Mouse (Mus musculus): ENCODE measurements at regions not wholly inside any gene's neighbourhood (a gene's known extent, or its start where the extent isn't known, plus 50 kb on each side); places are given as distances from the start of the nearest gene placed in this dataset.

DNA sequence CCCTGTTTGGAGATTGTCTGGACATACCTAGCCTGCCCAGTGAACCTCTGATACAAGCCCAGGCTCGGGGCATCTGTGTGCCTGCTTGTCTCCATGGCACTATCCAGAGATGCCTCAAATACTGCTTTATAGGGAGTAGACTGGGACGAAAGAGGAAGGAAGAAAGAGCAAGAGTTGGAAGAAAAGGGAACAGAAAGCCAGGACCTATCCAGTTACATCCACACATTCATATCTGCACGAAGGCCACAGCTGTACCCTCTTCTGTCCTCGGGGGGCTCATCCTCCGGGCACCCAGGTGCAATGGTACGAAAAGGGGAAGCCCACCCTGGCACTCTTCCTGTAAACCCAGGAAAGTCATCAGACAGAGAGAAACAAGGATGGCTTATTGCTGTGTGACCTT, 129.3 kb downstream of the Sall1 start:
- intact Hi-C loops (cut with DNase I), result no loop called here
- no peak for DNase-seq (ENCODE audit: low spot score in 2 of 2)

DNA sequence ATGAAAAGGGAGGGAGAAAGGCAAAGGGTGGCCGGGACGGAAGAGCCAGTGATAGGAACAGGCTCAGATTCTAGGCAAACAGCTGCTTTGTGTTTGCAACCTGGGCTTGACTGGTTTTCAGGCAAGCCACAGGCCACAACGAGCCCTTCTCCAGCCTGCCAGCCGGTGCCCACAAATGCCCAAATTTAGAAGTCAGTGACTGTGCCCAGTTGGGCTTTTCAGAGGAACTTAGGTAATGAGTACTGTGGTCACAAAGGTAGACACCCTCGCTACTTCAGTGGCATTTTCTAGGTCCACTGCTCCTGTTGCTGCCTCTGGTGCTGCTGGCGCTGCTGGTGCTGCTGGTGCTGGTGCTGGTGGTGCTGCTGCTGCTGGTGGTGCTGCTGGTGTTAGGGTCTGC, 129.8 kb downstream of the Sall1 start:
- DNase-seq (ENCODE audit: low spot score in 2 of 2), result no peak
- intact Hi-C loops (cut with DNase I), result no loop called here

DNA sequence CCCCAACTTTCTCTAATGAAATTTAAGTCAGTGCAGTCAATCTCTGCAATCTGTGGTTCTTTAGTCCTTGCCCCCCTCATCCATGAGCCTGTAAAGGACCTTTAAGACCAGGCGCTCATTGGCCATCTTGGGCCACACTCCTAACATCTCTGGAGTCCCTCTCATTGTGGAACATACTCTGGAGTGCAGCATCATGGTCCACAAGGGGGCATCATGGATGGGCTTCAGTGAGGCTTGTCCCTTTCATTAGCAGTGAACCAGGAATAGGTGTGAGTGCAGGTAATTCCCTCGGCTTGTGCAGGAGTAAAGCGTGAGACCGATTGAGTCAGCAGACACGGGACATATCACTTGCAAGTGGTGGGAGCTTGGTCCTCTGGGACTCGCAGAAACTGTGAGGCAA, 137.7 kb downstream of the Sall1 start:
- intact Hi-C loops (cut with DNase I), result no loop called here
- DNase-seq (ENCODE audit: low spot score in 2 of 2), result no peak

DNA sequence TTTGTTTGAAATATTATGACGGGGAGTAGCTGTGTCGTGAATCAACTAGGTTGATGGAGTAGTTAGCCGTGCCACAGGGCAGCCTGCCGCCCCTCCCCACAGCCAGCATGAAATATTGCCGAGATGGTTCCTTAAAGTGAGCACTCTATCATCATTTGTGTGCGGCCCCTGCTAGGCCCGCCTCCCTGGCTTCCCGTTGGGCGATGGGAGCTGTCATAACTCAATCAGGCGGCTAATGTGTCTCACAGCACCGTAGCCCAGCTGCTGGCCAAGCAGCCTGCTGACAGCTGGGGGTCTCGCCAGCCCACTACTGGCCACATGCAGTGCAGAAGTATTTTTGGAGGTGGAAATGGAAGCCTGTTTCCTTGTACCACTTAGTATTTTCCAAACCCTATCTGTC, 140.9 kb downstream of the Sall1 start:
- no peak for DNase-seq (ENCODE audit: low spot score in 2 of 2)
- intact Hi-C loops (cut with DNase I), result no loop called here

DNA sequence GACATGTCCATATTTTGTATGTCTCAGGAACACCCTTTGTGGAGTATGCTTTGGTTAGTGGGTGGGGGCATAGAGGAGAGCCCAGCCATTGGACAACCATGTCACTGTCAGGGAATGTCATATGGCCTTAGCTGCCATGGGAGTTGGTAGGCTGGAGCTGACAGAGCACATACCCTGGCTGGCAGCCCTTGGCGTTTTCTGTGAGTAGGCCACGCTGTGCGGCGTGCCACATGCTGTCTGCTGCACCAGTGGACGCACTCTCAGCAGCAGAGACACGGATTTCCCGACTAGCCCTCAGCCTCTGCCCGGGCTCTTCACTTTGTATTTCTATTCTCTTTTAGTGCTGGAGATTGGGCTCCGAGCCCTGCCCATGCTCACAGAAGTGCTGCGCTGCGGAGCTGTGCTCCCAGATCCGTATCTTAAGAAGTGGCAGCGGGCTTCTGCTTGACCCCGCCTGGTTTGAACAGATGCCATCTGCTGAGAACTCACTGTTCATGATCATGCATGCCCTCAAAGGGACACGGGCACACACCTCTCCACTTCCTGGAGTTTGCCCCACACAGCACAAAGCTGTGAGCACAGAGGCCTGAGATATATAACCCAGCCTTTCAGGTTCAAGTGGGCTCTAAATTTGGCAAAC, 160.1 kb downstream of the Sall1 start:
- intact Hi-C loops (cut with DNase I), result no loop called here
- DNase-seq (ENCODE audit: low spot score in 2 of 2), result no peak

DNA sequence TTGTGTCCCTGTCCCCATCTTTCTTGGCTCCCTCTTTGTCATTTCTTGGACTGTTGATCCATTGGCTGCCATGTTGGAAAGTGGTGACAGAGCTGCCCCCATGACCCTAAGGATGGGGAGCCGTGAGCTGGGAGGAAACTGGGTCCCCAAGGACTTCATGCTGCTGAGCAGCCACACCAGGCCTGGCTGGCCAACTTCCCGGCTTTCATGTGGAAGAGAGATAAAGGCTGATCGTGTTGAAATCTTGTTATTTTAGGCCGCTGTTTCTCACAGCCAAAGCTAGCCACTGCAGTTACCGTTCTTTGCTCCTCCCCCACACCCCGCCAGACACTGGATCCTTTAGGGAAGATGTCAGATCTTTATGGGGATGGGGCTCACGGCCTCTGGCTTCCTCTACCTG, 164.1 kb downstream of the Sall1 start:
- DNase-seq (ENCODE audit: low spot score in 2 of 2), result no peak
- intact Hi-C loops (cut with DNase I), result no loop called here

DNA sequence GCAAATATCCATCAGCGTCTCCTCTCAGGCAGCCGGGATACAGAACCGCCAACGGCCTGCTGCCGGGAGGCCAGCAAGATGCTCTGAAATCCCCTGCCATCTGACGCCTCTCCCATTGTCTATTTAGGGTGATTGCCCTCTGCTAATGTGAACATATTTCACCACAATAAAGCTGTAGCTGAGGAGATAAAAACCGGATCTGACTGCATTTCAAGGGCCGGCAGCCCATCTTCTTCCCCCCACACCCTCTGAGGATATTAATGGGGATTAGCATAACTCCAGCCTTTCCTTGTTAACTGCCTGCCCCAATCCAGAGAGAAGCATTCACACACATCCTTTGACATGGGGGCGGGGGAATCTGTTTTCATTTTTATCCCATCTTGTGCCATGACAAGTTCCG, 166.0 kb downstream of the Sall1 start:
- no peak for DNase-seq (ENCODE audit: low spot score in 2 of 2)
- intact Hi-C loops (cut with DNase I), result no loop called here

DNA sequence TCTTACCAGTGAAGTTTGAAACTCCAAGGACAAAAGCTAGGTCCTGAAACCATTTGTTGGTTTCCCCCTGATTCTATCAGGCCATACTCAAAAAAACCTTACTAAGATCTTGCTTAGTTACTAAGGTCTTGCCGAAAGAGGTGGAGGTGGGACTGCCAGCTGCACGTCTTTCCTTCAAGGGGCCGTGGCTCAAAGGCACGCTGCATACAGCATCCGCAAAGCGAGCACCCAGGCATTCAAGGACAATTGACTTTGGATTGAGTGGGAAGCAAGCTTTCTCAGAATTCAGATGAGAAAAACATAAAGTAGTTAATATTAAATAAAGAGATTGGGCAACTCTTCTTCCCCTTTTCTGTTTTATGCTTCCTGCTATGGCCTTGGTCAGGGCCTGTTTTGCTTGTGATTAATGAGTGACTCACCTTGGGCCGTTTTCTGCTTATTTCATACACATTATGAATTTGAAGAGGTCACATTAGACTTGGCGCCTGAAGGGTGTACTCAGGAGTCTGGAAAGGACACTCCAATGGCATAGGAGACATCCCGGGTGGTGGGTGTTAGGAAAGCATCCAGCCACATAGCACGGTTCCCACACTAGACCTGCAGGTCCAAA, 166.1 kb downstream of the Cyld start:
- no peak for DNase-seq (ENCODE audit: low spot score in 2 of 2)
- intact Hi-C loops (cut with DNase I), result no loop called here

DNA sequence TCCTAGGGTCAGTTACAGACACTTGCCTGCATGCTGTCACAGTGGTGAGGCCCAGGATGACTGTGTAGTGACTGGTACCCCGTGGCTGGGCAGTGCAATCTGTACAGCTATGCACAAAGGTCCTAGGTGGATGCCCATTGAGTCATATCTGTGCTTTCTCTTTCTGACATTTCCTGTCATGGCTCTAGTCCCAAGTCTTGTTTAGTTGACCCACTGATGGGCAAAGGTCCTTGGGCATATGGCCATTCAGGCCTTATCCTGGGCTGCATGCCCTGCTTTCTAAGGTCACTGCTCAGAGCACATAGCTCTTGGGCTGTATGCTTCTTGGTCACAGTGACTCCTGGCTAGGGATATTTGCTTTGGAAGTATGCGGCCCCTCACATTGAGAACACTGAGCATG, 160.4 kb downstream of the Cyld start:
- intact Hi-C loops (cut with DNase I), result no loop called here
- DNase-seq (ENCODE audit: low spot score in 2 of 2), result no peak

DNA sequence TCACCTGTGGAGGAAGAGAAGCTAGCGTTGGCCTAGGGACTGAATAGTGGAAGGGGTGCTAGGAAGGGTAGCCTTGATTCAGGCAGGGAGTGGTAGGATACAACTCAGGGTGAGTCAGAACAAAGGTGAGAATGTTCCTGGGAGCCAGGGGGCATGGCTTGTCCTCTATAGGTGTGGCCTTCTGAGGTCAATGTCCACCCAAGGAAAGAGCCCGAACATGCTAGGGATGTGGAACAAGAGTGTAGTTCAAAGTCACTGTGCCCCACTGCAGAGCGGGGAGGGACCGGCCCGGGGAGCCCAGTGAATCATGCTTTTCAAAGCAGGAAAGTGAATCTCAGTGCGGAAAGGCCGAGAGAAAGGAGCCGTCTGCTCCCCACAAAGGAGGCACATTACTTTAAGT, 156.4 kb downstream of the Cyld start:
- no peak for DNase-seq (ENCODE audit: low spot score in 2 of 2)
- intact Hi-C loops (cut with DNase I), result no loop called here

DNA sequence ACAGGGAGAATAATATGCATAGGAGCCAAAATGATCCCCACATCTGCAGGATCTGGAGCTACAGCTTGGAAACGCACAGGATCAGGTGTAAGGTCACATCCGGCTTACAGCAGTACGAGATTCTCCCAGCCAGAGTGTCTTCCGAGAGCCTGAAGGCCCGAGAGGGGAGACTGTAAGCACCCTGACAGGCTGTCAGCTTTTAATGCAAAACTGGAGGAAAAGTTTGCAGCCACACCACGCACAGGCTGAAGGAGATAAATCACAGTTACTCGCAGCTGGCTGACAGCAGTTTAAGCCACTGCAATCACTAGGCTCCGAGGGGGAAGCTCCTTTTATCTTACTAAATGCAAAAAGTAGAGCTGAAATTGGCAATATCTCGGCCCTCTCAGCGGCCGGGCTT, 149.1 kb downstream of the Cyld start:
- DNase-seq (ENCODE audit: low spot score in 2 of 2), result no peak
- intact Hi-C loops (cut with DNase I), result no loop called here

DNA sequence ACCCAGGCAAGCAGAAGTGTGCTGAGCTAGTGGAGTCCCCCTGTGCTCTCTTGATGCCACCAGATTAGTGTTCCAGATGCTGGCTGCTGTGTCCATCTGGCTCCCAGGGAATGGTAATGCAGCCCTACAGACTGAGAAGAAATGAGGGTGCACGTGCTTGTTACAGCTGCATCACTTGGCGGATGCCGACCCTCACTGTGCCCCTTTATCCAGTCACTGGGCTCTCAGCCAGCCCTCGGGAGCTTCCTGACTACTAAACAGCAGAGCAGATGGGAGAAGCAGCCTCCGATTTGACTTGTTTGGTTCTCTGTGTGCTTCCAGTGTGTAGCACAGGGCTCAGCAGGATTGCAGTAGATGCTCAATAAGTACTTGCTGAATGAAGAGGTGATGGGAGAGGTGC, 147.5 kb downstream of the Cyld start:
- intact Hi-C loops (cut with DNase I), result no loop called here
- DNase-seq (ENCODE audit: low spot score in 2 of 2), result peak; percentile 7 to 10

DNA sequence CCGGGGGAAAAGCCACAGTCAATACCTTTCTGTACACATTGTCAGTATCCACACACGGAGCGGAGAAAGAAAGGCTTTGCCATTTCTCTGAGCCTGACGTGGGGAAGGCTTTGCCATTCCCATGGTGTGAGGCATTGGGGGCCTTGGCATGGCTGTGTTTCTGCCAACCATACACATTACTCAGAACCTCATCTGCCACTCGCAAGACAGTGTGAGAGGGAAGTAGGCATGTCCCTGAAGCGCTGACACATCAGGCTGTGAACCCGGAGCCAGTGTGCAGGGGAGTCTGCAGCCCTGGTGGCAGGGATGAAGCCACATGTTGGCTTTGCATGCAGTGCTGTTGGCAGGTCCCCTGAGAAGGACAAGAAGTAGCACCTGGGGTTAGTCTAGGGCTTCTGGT, 145.6 kb downstream of the Cyld start:
- intact Hi-C loops (cut with DNase I), result no loop called here
- no peak for DNase-seq (ENCODE audit: low spot score in 2 of 2)

DNA sequence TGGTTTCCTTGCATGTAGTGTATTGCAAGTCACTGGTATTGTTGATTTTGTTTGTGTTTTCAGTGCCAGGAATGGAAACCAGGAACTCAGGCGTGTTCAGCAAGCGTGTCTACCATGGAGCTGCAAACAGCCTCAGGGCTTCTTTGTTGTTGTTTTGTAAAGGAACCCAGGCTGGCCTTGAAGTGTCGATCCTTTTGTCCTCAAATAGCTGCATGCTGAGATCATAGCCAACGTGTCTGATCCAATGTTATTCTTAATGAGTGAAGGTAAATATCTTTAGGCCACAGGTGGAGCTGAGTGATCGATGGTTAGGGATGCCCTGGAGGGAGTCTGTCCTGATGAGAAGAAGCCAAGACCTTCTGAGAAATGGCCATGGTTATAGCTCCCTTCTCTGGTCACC, 143.3 kb downstream of the Cyld start:
- intact Hi-C loops (cut with DNase I), result no loop called here
- DNase-seq (ENCODE audit: low spot score in 2 of 2), result no peak

DNA sequence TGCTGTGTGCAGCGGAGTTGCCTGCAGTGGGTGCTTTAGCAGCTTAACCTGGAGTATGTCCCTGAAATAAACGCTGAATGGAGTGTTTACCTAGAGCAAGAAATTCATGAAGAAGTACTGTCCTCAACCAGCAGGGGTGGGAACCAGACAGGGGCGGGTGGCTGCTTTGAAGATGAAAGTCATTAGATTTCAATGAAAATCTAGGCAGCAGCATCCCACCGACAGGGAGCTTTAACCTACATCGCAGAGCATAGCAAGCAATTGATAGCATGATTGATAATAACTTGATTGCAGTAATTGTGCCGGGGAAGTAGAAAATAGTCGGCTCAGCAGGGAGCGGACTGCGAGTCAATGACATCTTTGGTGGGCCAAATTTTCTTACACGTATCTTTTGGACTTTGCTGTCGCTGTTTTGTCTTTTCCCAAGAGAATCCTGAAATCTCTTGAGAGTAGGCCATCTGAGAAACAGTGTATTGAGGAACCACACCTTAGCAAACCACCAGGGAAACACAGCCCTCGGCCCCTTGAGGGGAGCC, 139.0 kb downstream of the Cyld start:
- intact Hi-C loops (cut with DNase I), result no loop called here

DNA sequence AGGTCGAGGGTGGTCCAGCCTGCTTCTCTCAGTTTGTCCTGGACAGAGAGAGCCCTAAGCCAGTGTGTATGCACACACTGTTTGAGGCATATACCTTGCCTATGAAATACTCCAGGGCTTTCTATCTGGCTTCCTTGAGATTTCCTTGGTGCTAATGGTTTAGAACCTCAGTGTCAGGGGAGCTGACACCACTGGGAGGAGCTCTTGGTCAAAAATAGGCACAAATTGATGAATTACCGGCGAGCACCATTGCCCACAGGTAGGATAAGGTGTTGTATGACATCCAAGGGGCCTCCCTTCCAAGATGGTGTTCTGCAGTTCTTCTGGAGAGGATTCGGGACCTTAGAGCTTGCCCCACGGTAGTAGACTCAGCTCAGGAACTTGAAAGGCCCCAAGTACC, 129.0 kb downstream of the Cyld start:
- no peak for DNase-seq (ENCODE audit: low spot score in 2 of 2)
- intact Hi-C loops (cut with DNase I), result no loop called here

More for the DNA sequence above, 139.0 kb downstream of the Cyld start:
- DNase-seq (ENCODE audit: low spot score in 2 of 2), result no peak

DNA sequence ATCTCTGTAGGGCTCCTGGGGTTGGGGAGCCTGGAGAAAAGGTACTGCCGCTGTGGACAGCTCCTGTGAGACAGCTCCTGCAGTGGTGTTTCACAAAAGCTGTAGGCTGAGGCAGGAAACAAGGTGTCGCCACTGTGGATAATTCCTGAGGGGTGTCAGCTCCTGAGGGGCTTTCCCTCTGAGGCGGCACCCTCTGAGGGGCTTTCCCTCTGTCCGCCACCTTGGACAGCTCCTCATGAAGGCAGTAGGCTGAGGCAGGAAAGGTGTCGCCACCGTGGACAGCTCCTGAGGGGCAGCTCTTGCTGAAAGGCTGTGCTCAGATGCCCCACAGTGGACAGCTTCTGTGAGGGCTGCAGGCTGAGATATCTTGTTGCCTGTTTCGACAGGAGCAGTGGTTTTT, 127.1 kb downstream of the Cyld start:
- intact Hi-C loops (cut with DNase I), result no loop called here
- DNase-seq (ENCODE audit: low spot score in 2 of 2), result no peak

DNA sequence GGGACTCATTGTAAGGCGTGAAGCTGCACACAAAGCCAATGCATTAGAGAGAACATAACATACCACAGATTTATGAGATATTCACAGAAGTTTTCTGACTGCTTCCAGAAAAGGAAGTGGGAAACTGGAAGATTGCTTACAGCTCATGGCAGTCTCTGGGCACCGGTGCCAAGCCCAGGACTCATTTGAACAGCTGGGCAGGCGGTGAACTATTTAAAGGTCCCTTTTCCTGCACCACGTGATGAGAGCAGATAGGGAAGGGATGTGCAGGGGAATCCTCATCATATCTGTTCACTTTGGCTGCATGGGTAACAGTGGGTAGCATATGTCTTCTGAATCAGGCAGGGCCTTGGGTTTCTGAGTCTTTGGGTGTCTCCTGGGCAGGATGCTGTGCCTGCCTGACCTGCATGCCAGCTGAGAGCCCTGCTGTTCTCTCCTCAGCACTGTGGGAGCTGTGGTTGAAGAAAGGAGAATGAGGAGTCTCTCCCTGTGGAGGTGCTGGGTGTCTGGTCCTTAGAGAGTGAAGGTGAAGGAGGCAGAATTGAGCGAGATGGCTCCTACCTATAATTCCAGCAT, 123.5 kb downstream of the Cyld start:
- intact Hi-C loops (cut with DNase I), result no loop called here
- DNase-seq (ENCODE audit: low spot score in 2 of 2), result no peak

DNA sequence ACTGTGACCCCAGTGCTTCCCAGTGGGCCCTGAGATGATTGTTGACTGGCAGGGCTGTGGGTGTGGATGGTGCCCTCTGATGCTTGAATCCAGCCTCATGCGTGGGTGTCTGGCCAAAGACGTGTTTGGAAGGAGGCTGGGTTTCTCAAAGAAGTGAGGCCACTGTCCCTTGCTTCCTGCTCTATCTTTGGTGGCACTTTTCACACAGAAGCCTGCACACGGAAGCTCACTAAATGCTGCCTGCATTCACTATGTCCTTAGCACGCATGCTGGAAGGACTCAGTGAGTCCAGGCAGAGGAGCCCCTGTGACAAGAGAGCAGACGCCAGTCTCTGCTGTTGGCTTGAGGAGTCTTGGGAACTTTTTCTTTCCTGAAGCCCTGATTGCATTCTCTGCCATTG, 119.6 kb downstream of the Cyld start:
- intact Hi-C loops (cut with DNase I), result no loop called here

DNA sequence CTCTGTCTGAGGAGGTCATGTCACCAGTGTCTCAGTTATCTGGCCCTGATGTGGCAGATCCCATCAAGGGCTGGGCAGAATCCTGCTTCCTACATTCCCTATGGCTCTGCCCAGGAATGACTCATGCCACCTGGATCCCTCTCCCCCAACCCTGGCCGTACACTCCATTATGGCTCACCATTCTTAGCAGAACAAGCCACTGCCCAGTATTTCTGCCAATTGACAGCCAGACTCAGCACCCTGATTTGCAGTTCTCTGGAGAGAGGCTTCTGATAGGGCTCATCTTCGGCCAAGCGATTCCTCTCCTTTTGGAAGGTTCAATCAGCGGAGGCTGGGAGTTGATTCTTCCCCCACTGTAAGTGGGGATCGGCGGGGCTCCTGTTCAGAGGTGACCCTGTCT, 117.4 kb downstream of the Cyld start:
- no peak for DNase-seq (ENCODE audit: low spot score in 2 of 2)
- intact Hi-C loops (cut with DNase I), result no loop called here

More for the DNA sequence above, 119.6 kb downstream of the Cyld start:
- no peak for DNase-seq (ENCODE audit: low spot score in 2 of 2)

DNA sequence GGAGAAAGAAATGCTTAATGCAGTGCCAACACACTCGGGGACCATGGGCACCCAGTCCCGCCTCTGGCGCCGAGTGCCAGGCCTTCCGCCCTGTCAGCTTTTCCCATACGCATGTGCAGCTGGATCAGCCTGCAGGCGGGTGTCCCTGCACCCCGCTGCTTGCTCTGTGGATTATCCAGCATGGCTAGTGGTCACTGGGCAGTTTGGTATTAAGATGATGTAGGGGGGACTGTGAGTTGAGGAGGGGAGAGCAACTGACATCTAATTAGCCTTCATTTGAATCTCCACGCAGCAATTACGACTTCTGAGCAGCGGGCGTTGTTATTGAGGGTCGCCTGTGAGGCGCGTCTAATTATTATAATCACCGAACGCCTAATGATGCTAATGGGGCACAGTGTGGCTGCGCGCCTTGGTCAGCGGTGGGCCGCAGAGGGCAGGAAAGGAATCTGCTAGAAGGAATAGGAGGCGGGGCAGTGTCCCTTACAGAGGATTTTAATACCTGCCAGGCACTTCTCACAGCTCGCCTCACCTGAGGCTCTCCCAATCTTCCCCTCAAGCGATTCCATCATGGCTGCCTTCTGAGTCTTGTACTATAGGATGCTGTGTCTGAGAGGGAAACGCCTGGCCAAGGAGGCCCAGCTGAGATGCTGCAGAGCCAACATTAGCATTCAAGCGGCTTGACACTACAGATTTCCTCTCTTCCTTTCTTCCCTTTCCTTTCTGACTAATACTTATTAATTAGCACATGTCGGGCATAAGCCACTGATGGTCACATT, 116.3 kb downstream of the Cyld start:
- no peak for DNase-seq (ENCODE audit: low spot score in 2 of 2)
- intact Hi-C loops (cut with DNase I), result no loop called here
